Mouse (Mus musculus): Measurements from ENCODE around the gene Htr2a. TPM values are rescaled to one million over a fixed set of nuclear protein-coding genes. Genes with fewer than 3 reads are reported as not detected.

Gene Htr2a
- polyA plus RNA-seq, 1 experiment from 2014 or later, result 0.58 TPM

DNA sequence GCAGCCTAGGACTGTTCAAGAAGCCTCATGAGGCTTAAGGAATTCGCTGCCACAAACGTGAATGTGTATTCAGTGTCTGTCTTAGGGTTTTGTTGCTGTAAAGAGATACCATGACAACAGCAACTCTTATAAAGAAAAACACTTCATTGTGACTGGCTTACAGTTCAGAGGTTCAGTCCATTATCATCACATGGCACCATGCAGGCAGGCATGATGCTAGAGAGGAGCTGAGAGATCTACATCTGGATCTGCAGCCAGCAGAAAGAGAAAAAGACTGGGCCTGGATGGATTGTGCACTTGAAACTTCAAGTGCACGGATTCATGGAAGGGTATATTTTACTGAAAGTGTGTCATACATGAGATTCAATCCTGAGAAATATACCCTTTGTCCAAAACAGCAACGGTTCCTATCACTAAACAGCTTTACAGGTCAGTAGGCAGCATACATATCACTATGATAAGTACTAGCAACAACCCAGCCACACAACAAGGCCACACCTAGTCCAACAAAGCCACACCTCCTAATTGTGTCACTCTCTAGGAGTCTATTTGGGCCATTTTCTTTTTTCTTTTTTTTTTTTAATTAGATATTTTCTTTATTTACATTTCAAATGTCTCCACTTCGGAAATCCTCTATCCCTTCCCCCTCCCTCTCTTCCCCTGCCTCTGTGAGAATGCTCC lies 43.8 kb downstream of the Htr2a start:
- Histone ChIP-seq H3K4me2 (ENCODE audit: low read depth, low read length) (no peak overlapping the region), H3K4me1 (ENCODE audit: control insufficient read depth, insufficient read depth, low read length) (no peaks in the 10 kb centered on the region), H3K27ac (ENCODE audit: low read length) (no peak overlapping the region), H3K9me3 (replicated peaks; ENCODE audit: control insufficient read depth, low read length) (no peaks in the 10 kb centered on the region), H3K36me3 (ENCODE audit: control insufficient read depth, insufficient read depth, low read length) (no peaks in the 10 kb centered on the region), H3K4me3 (replicated peaks; ENCODE audit: low read length) (no peak overlapping the region), H3K27me3 (ENCODE audit: control insufficient read depth, insufficient read depth, low read length) (no peaks in the 10 kb centered on the region), H3K9ac (ENCODE audit: low read length) (no peak overlapping the region)
- WGBS, result 71% methylated on average over 5 of the region's 5 CpGs
- ATAC-seq (ENCODE audit: insufficient read depth, low FRiP score), result no peak

DNA sequence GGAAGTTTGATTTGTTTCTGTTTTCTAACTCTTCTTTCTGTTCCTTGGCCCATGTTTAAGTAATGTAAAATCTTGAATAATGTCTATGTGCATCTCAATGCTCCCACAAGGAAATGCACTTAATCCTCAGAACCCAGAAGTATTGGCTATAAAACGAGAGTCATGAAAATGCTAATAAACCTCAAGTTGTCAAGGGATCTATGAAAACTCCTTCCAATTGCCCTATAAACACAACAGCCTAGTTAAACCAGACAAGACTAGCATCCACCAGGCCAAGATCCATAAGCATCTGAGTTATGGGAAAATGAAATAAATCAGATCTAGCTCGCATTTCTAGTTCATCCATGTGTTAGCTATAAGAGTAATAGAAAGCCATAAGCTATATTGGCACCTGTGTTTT lies 51.3 kb downstream of the Htr2a start:
- no peak for ATAC-seq (ENCODE audit: insufficient read depth, low FRiP score)
- H3K27ac ChIP-seq (ENCODE audit: low read length), result no peak overlapping the region
- H3K36me3 ChIP-seq (ENCODE audit: control insufficient read depth, insufficient read depth, low read length), result no peaks in the 10 kb centered on the region
- H3K27me3 ChIP-seq (ENCODE audit: control insufficient read depth, insufficient read depth, low read length), result no peaks in the 10 kb centered on the region
- no peaks in the 10 kb centered on the region for H3K4me1 ChIP-seq (ENCODE audit: control insufficient read depth, insufficient read depth, low read length)
- no peaks in the 10 kb centered on the region for H3K9me3 ChIP-seq (replicated peaks; ENCODE audit: control insufficient read depth, low read length)
- H3K4me2 ChIP-seq (ENCODE audit: low read depth, low read length), result no peak overlapping the region
- WGBS, result 92% methylated on average over 2 of the region's 2 CpGs
- no peak overlapping the region for H3K9ac ChIP-seq (ENCODE audit: low read length)
- no peak overlapping the region for H3K4me3 ChIP-seq (replicated peaks; ENCODE audit: low read length)

DNA sequence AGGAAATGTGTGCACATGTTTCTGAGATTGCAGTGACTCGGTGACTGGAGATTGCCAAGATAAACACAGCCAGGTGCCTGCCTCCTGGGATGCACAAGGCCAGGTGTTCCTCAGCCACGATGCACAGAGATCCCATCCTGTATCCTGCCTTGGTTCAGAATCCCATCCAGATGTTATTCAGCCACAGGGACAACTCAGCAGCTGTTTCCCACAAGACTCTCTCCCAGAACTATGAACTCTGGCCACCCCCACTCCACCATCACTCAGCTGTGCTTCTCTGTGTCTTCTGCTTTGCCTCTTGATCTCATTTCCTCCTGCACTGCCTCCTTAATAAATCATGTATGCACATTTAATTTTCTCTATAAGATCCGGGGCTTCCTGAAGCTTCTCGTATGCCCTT lies 56.1 kb downstream of the Htr2a start:
- Histone ChIP-seq H3K27ac (ENCODE audit: low read length) (no peak overlapping the region), H3K9ac (ENCODE audit: low read length) (no peak overlapping the region), H3K9me3 (replicated peaks; ENCODE audit: control insufficient read depth, low read length) (no peaks in the 10 kb centered on the region), H3K36me3 (ENCODE audit: control insufficient read depth, insufficient read depth, low read length) (no peaks in the 10 kb centered on the region), H3K4me1 (ENCODE audit: control insufficient read depth, insufficient read depth, low read length) (no peaks in the 10 kb centered on the region), H3K4me2 (ENCODE audit: low read depth, low read length) (no peak overlapping the region), H3K27me3 (ENCODE audit: control insufficient read depth, insufficient read depth, low read length) (no peaks in the 10 kb centered on the region), H3K4me3 (replicated peaks; ENCODE audit: low read length) (no peak overlapping the region)
- ATAC-seq (ENCODE audit: insufficient read depth, low FRiP score), result no peak
- 31% methylated on average over 4 of the region's 4 CpGs for WGBS

DNA sequence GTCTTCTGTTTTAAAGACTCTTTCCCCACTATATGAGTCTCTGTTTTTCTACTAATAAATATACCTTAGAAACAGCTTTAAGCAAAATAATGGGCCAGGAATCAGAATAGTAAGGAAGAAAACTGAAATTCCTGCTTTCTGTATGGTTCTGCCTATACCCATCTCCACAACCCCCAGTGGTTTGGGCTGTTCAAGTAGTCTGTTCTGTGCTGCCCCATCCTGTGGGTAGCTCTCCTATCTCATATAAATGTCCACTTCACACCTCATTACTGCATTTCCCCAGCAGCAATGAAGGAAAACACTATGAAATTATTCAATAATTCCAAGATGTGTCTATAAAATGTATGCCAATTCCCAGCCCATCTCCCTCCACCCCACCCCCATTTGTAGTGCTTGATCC lies 56.8 kb downstream of the Htr2a start:
- no peaks in the 10 kb centered on the region for H3K36me3 ChIP-seq (ENCODE audit: control insufficient read depth, insufficient read depth, low read length)
- H3K9me3 ChIP-seq (replicated peaks; ENCODE audit: control insufficient read depth, low read length), result no peaks in the 10 kb centered on the region
- no peak overlapping the region for H3K27ac ChIP-seq (ENCODE audit: low read length)
- ATAC-seq (ENCODE audit: insufficient read depth, low FRiP score), result no peak
- H3K4me3 ChIP-seq (replicated peaks; ENCODE audit: low read length), result no peak overlapping the region
- no peaks in the 10 kb centered on the region for H3K4me1 ChIP-seq (ENCODE audit: control insufficient read depth, insufficient read depth, low read length)
- H3K9ac ChIP-seq (ENCODE audit: low read length), result no peak overlapping the region
- H3K4me2 ChIP-seq (ENCODE audit: low read depth, low read length), result no peak overlapping the region
- H3K27me3 ChIP-seq (ENCODE audit: control insufficient read depth, insufficient read depth, low read length), result no peaks in the 10 kb centered on the region

DNA sequence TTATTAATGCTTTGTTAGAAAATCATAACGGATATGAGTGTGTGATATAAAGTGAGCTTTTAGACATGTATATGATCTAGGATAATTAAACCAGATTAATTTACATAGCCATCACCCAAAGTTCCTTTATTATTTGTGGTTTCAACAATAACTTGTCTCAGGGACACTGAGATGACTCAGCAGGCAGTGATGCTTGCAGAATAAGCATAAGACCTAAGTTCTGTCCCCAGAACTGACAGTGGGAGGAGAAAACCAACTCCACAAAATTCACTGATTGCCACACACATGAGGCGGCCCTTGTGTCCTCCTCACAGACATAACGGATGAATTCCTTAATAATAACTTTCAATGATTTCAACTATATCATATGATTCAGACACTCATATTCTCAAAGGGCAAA lies 58.6 kb downstream of the Htr2a start:
- 77% methylated on average over 3 of the region's 3 CpGs for WGBS
- Histone ChIP-seq H3K27ac (ENCODE audit: low read length) (no peak overlapping the region), H3K9ac (ENCODE audit: low read length) (no peak overlapping the region), H3K27me3 (ENCODE audit: control insufficient read depth, insufficient read depth, low read length) (no peaks in the 10 kb centered on the region), H3K9me3 (replicated peaks; ENCODE audit: control insufficient read depth, low read length) (no peaks in the 10 kb centered on the region), H3K36me3 (ENCODE audit: control insufficient read depth, insufficient read depth, low read length) (no peaks in the 10 kb centered on the region), H3K4me2 (ENCODE audit: low read depth, low read length) (no peak overlapping the region), H3K4me1 (ENCODE audit: control insufficient read depth, insufficient read depth, low read length) (no peaks in the 10 kb centered on the region), H3K4me3 (replicated peaks; ENCODE audit: low read length) (no peak overlapping the region)
- ATAC-seq (ENCODE audit: insufficient read depth, low FRiP score), result no peak

DNA sequence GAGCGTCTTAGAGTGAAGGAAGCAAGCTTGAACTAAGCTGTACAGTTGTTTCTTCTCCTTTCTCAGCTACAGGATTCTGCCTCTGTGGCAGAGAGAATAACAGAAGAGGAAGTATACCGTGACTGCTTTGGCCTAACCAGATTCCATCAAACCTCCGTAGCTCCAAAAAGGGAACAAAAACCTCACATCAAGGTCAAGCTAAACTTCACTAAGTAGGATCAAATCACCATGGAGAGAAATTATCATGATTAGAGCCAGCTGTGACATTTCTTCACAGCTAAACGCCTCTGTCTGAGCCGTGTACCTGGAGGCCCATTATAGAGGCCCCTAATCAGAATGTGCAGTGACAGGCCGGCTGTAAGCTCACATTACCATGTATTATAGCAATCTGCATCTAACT lies 63.3 kb downstream of the Htr2a start:
- 42% methylated on average over 6 of the region's 6 CpGs for WGBS
- H3K9ac ChIP-seq (ENCODE audit: low read length), result no peak overlapping the region
- no peaks in the 10 kb centered on the region for H3K27me3 ChIP-seq (ENCODE audit: control insufficient read depth, insufficient read depth, low read length)
- H3K27ac ChIP-seq (ENCODE audit: low read length), result no peak overlapping the region
- no peak overlapping the region for H3K4me2 ChIP-seq (ENCODE audit: low read depth, low read length)
- no peaks in the 10 kb centered on the region for H3K9me3 ChIP-seq (replicated peaks; ENCODE audit: control insufficient read depth, low read length)
- no peaks in the 10 kb centered on the region for H3K4me1 ChIP-seq (ENCODE audit: control insufficient read depth, insufficient read depth, low read length)
- no peak overlapping the region for H3K4me3 ChIP-seq (replicated peaks; ENCODE audit: low read length)
- H3K36me3 ChIP-seq (ENCODE audit: control insufficient read depth, insufficient read depth, low read length), result no peaks in the 10 kb centered on the region
- ATAC-seq (ENCODE audit: insufficient read depth, low FRiP score), result no peak

DNA sequence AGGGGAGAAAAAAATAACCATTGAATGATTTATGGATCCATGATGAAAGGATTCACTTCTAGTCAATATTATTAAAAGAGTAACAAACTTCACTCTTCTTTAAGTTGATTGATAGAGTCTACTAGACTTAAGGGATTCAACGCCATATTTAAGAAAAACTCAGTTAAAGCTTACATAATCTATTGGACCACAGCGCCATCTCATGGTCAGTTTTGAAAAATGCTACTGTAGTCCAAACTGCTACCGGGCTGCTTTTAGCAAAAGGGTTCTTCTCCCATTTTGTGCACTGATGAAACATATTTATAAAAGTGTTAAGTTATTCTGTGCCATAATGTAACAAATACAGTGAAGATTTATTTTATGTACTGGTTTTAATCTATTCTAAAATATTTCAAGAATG lies 68.4 kb downstream of the Htr2a start:
- no peaks in the 10 kb centered on the region for H3K4me1 ChIP-seq (ENCODE audit: control insufficient read depth, insufficient read depth, low read length)
- H3K9me3 ChIP-seq (replicated peaks; ENCODE audit: control insufficient read depth, low read length), result no peaks in the 10 kb centered on the region
- no peak overlapping the region for H3K4me2 ChIP-seq (ENCODE audit: low read depth, low read length)
- no peak overlapping the region for H3K9ac ChIP-seq (ENCODE audit: low read length)
- 16% methylated on average over 3 of the region's 3 CpGs for WGBS
- H3K4me3 ChIP-seq (replicated peaks; ENCODE audit: low read length), result no peak overlapping the region
- H3K27me3 ChIP-seq (ENCODE audit: control insufficient read depth, insufficient read depth, low read length), result no peaks in the 10 kb centered on the region
- no peaks in the 10 kb centered on the region for H3K36me3 ChIP-seq (ENCODE audit: control insufficient read depth, insufficient read depth, low read length)
- ATAC-seq (ENCODE audit: insufficient read depth, low FRiP score), result no peak
- no peak overlapping the region for H3K27ac ChIP-seq (ENCODE audit: low read length)

DNA sequence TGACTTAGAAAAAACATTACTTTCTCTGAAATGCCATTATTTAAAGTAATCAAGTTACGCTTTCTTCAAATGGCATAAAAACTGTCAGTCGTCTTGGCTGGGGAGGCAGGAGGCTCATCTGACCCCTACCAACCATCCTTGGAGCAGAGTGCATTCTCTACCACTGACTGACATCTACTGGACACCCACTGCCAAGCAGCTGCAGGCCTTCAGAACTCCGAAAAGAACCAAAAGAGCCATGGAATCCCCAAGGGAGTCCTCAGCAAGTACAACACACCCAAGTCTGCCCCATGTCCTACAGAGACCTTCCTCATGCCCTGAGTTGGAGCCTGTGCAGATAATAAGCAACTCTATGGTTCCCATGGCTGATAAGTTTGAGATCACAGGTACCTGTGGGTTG lies 82.9 kb downstream of the Htr2a start:
- Histone ChIP-seq H3K36me3 (ENCODE audit: control insufficient read depth, insufficient read depth, low read length) (no peaks in the 10 kb centered on the region), H3K4me2 (ENCODE audit: low read depth, low read length) (no peak overlapping the region), H3K4me1 (ENCODE audit: control insufficient read depth, insufficient read depth, low read length) (no peaks in the 10 kb centered on the region), H3K27ac (ENCODE audit: low read length) (no peak overlapping the region), H3K9me3 (replicated peaks; ENCODE audit: control insufficient read depth, low read length) (no peaks in the 10 kb centered on the region), H3K27me3 (ENCODE audit: control insufficient read depth, insufficient read depth, low read length) (no peaks in the 10 kb centered on the region), H3K9ac (ENCODE audit: low read length) (no peak overlapping the region), H3K4me3 (replicated peaks; ENCODE audit: low read length) (no peak overlapping the region)
- WGBS, result 71% methylated on average over 3 of the region's 3 CpGs
- ATAC-seq (ENCODE audit: insufficient read depth, low FRiP score), result no peak

DNA sequence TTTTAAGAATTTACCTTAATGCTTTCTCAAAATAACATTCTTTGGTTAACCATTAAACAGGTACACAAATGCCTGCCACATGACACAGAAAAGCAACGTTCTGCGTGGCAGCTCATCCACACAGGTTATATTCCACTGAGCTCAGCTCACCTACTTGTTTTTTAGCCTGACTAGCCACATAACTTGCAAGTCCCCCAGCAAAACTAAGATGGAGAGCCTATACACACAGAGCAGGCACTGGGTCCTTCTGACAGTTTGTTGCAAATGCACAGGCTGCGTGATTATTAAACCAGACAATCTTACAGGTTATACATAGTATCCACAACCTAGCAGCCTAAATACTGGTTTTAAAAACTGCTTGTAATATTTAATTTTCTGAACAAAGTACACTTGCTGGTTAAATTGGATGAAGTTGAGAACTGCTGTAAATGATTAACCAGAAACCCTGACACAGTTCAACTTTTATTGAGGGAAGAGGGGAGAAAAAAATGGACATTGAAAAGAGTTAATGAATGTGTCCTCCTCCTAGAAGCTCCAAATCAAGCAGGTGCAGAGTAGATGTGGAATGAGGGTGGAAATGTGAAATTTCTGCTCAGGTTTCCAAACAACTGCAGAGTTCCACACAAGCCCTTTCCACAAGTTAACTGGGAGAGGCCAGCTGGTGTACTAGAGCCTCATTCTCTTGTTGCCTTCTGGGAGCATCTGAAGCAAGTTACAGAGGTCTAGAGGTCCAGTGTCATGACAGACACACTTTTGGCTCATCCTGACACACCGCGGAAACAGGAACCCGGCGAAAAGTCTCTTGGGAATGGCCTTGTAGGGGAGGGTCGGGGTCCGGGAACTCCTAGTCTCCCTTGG lies 90.8 kb downstream of the Htr2a start:
- H3K4me1 ChIP-seq (ENCODE audit: control insufficient read depth, insufficient read depth, low read length), result peaks cover 7% of the 10 kb centered on the region
- H3K4me2 ChIP-seq (ENCODE audit: low read depth, low read length), result peak overlapping the region; percentile 78
- H3K27me3 ChIP-seq (ENCODE audit: control insufficient read depth, insufficient read depth, low read length), result no peaks in the 10 kb centered on the region
- WGBS, result 21% methylated on average over 9 of the region's 9 CpGs
- peak overlapping the region; percentile 86 for H3K4me3 ChIP-seq (replicated peaks; ENCODE audit: low read length)
- ATAC-seq (ENCODE audit: insufficient read depth, low FRiP score), result 0 out of 2 replicates have a peak, but pooled peaks have one; percentile 1
- H3K9me3 ChIP-seq (replicated peaks; ENCODE audit: control insufficient read depth, low read length), result no peaks in the 10 kb centered on the region
- peaks cover 3% of the 10 kb centered on the region; the same call in 1 of the 2 replicates for H3K36me3 ChIP-seq (ENCODE audit: control insufficient read depth, insufficient read depth, low read length)
- peak overlapping the region; percentile 64 for H3K9ac ChIP-seq (ENCODE audit: low read length)
- H3K27ac ChIP-seq (ENCODE audit: low read length), result peak overlapping the region; percentile 84
